Mouse (Mus musculus) small intestine, adult 2 months (tissue): ENCODE measurements at regions not wholly inside any gene's neighbourhood (a gene's known extent, or its start where the extent isn't known, plus 50 kb on each side); places are given as distances from the start of the nearest gene placed in this dataset.

Experiments used
- CTCF ChIP-seq: fragments of 200-500 bp; IDR thresholded peaks from 2 replicates; pipeline ENCODE4 v1.5.1; 2012; ENCODE audit warnings: low read depth, mild to moderate bottlenecking, control low read depth, inconsistent platforms, low read length, moderate library complexity, mixed read lengths; ENCODE audit not compliant: insufficient replicate concordance, insufficient read length; ENCODE audit errors: extremely low read depth
- POLR2A ChIP-seq: fragments of 200-500 bp; IDR thresholded peaks from 2 replicates; pipeline ENCODE4 v1.6.1; 2012; ENCODE audit warnings: low read depth, mild to moderate bottlenecking, control low read depth, inconsistent platforms, low read length, moderate library complexity

- no peak for TF ChIP-seq CTCF
- TF ChIP-seq POLR2A, result no peak
Measured at GRCm38 (mm10) chr13:60047791-60048730, 129.1 kb downstream of the Gas1 start.
